Mouse (Mus musculus) kidney, postnatal 0 days (tissue): ENCODE data around the gene Gm20532. TPM values are rescaled to one million over a fixed set of nuclear protein-coding genes. Genes with fewer than 3 reads are reported as not detected.

Source experiments
- ATAC-seq: fragments of 200-750 bp; cut with Nextera tagmentation; replicated peaks from 2 replicates; pipeline ENCODE4 v1.8.0; 2017; ENCODE audit warnings: low read depth, moderate number of reproducible peaks, moderate TSS enrichment, moderate library complexity; ENCODE audit not compliant: low FRiP score
- DNase-seq: peaks from one replicate; pipeline ENCODE4 v3.0.0-alpha.2; 2016; ENCODE audit warnings: low spot score
- H3K27ac ChIP-seq: fragments of 300-500 bp; sonication (generic); 2 replicates; pipeline ENCODE4 v1.5.1; 2014; ENCODE audit warnings: mild to moderate bottlenecking
- H3K27me3 ChIP-seq: fragments of 300-500 bp; sonication (generic); 2 replicates; pipeline ENCODE4 v1.6.1; 2014; ENCODE audit warnings: low read length, mixed read lengths; ENCODE audit not compliant: insufficient read depth
- H3K36me3 ChIP-seq: fragments of 300-500 bp; sonication (generic); 2 replicates; pipeline ENCODE4 v1.6.1; 2014; ENCODE audit warnings: low read length, mixed read lengths; ENCODE audit not compliant: insufficient read depth
- H3K4me1 ChIP-seq: fragments of 300-500 bp; sonication (generic); replicated peaks from 2 replicates; pipeline ENCODE4 v1.6.1; 2014; ENCODE audit warnings: antibody characterized with exemption, low read length, mixed read lengths; ENCODE audit not compliant: insufficient read depth
- H3K4me2 ChIP-seq: fragments of 300-500 bp; sonication (generic); 2 replicates; pipeline ENCODE4 v1.6.1; 2014; ENCODE audit warnings: mild to moderate bottlenecking, low read length, moderate library complexity, mixed read lengths
- H3K4me3 ChIP-seq: fragments of 300-500 bp; sonication (generic); replicated peaks from 2 replicates; pipeline ENCODE4 v1.5.1; 2014; ENCODE audit warnings: low read depth, low read length
- H3K9ac ChIP-seq: fragments of 300-500 bp; sonication (generic); 2 replicates; pipeline ENCODE4 v1.6.1; 2014; ENCODE audit warnings: low read depth, low read length
- H3K9me3 ChIP-seq: fragments of 300-500 bp; sonication (generic); replicated peaks from 2 replicates; pipeline ENCODE4 v1.6.1; 2016; ENCODE audit warnings: low read length, inconsistent platforms, mixed read lengths
- CTCF ChIP-seq: IDR thresholded peaks from 2 replicates; pipeline ENCODE4 v1.5.1; 2016; ENCODE audit warnings: antibody characterized with exemption, low read depth, mild to moderate bottlenecking, moderate library complexity
- WGBS: fragments of 180-500 bp; shearing (Covaris S2); extraction: QIAGEN DNeasy Blood & Tissue Kit; methylation state at CpG from one replicate; pipeline ENCODE4 v1.1.7; 2014; 5-methylcytosine and 5-hydroxymethylcytosine counted together
- polyA plus RNA-seq: library from polyadenylated mRNA; unstranded; fragments of >200 nt; fragmentation: Nextera tagmentation; extraction: Ambion mirVana; gene quantifications from 2 replicates; pipeline ENCODE4 v1.2.1, GENCODE M21; 2015

The Gm20532 gene
- not detected in 2 replicates for polyA plus RNA-seq

- ATAC-seq (peak; percentile 56), DNase-seq (peak; percentile 88)
- TF ChIP-seq CTCF, result peak; percentile 70
- Histone ChIP-seq H3K9me3 (no peaks in the 10 kb centered on the region), H3K9ac (peak within 1 kb of the TSS; percentile 71), H3K4me2 (peak within 1 kb of the TSS; percentile 76), H3K36me3 (no peaks in the 10 kb centered on the region), H3K27ac (peak within 1 kb of the TSS; percentile 87), H3K27me3 (no peaks in the 10 kb centered on the region), H3K4me3 (peak within 1 kb of the TSS; percentile 53), H3K4me1 (no peaks in the 10 kb centered on the region; the same call in 1 of the 2 replicates)
- WGBS, result under 1% methylated on average over 55 of the region's 65 CpGs
These were observed at the start of gene Gm20532 for GRCm38 (mm10) chr2:26586294-26587043. TSS of gene Gm20532 (plus strand) at chr2:26586639.

GRCm38 (mm10) chr2:26539516-26539915 lies 46.9 kb upstream of the Gm20532 start:
- Histone ChIP-seq H3K9ac (no peak overlapping the region), H3K27me3 (no peaks in the 10 kb centered on the region), H3K9me3 (no peaks in the 10 kb centered on the region), H3K27ac (no peak overlapping the region), H3K4me3 (no peak overlapping the region), H3K36me3 (no peaks in the 10 kb centered on the region), H3K4me2 (no peak overlapping the region), H3K4me1 (peaks cover 15% of the 10 kb centered on the region)
- no peak for TF ChIP-seq CTCF
- ATAC-seq (no peak), DNase-seq (no peak)
- 50% methylated on average over 2 of the region's 2 CpGs for WGBS

- H3K9ac ChIP-seq, result 0 out of 2 replicates have a peak overlapping the region, but pooled peaks have one; percentile 8
- no peak overlapping the region for H3K27ac ChIP-seq
- no peak for TF ChIP-seq CTCF
- WGBS, result 51% methylated on average over 7 of the region's 7 CpGs
- H3K4me1 ChIP-seq, result peaks cover 21% of the 10 kb centered on the region
- no peak for ATAC-seq
- H3K36me3 ChIP-seq, result no peaks in the 10 kb centered on the region
- no peak overlapping the region for H3K4me2 ChIP-seq
- no peak overlapping the region for H3K4me3 ChIP-seq
- DNase-seq, result no peak
- H3K27me3 ChIP-seq, result no peaks in the 10 kb centered on the region
- no peaks in the 10 kb centered on the region for H3K9me3 ChIP-seq
These were observed 45.7 kb upstream of the Gm20532 start for GRCm38 (mm10) chr2:26540721-26541120.

- 0 out of 2 replicates have a peak, but pooled peaks have one; percentile 50 for ATAC-seq
- Histone ChIP-seq H3K27me3 (no peaks in the 10 kb centered on the region), H3K27ac (no peak overlapping the region), H3K4me2 (no peak overlapping the region), H3K9me3 (no peaks in the 10 kb centered on the region), H3K9ac (no peak overlapping the region), H3K4me1 (peaks cover 21% of the 10 kb centered on the region), H3K4me3 (no peak overlapping the region), H3K36me3 (no peaks in the 10 kb centered on the region)
- WGBS, result 23% methylated on average over 9 of the region's 9 CpGs
- TF ChIP-seq CTCF, result no peak
- peak; percentile 76 for DNase-seq
These were observed 45.1 kb upstream of the Gm20532 start for GRCm38 (mm10) chr2:26541258-26541910.

- Histone ChIP-seq H3K4me1 (peaks cover 30% of the 10 kb centered on the region), H3K4me2 (no peak overlapping the region), H3K27ac (peak overlapping the region; percentile 25; the same call in 1 of the 2 replicates), H3K27me3 (no peaks in the 10 kb centered on the region), H3K9me3 (no peaks in the 10 kb centered on the region), H3K36me3 (no peaks in the 10 kb centered on the region), H3K9ac (no peak overlapping the region), H3K4me3 (no peak overlapping the region)
- no peak for TF ChIP-seq CTCF
- ATAC-seq, result no peak
- 57% methylated on average over 4 of the region's 4 CpGs for WGBS
- DNase-seq, result peak; percentile 21
These were observed 43.3 kb upstream of the Gm20532 start for GRCm38 (mm10) chr2:26543155-26543554.

GRCm38 (mm10) chr2:26543768-26544167 lies 42.7 kb upstream of the Gm20532 start:
- TF ChIP-seq CTCF, result no peak
- H3K4me1 ChIP-seq, result peaks cover 30% of the 10 kb centered on the region
- DNase-seq (no peak), ATAC-seq (no peak)
- no peaks in the 10 kb centered on the region for H3K27me3 ChIP-seq
- no peak overlapping the region for H3K9ac ChIP-seq
- H3K4me3 ChIP-seq, result no peak overlapping the region
- H3K4me2 ChIP-seq, result no peak overlapping the region
- no peaks in the 10 kb centered on the region for H3K9me3 ChIP-seq
- peak overlapping the region; percentile 47; the same call in 1 of the 2 replicates for H3K27ac ChIP-seq
- 62% methylated on average over 8 of the region's 8 CpGs for WGBS
- H3K36me3 ChIP-seq, result no peaks in the 10 kb centered on the region
